Comparison of ENCODE assay signal across 8 mouse cellular contexts in the genomic region with DNA sequence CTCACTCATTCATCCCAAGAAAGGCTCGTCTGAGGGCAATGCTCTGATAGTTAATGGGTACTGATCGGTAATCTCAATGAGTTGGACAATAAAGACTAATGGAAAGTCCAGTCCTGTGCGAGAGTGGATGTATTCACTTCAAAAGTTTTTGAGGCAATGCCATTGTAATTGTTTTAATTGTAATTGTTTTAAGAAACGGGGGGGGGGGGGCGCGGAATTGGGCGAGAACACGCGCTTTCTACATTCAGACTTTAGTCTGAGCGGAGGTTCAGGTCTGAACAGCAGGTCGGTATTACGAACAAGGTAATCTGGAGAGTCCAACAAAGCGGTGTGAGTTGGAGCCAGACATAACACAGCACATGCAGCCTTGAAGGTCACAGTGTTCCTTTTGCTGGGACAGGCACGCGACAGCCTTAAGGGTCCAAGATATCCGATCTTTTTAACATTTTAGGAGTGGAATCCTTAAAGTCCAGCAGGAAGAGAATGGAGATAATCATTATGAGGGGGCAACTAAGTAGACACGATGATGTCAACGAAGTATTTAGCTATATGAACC. TPM values are rescaled to one million over a fixed set of nuclear protein-coding genes. Genes with fewer than 3 reads are reported as not detected.
A peak's percentile ranks its signal among the peaks of the same experiment; 100 is the strongest.
DNase-seq lines count a peak whose midpoint lies in the region; ATAC-seq lines count a peak whose summit lies in the region.

No protein-coding gene starts in this region.

- no peaks in the 10 kb centered on the region for H3K27me3 ChIP-seq in hindbrain, embryonic 13.5 days
- H3K27me3 ChIP-seq in liver, embryonic 11.5 days (replicated peaks; ENCODE audit: control insufficient read depth, insufficient read depth, low read length) = no peaks in the 10 kb centered on the region
- no peaks in the 10 kb centered on the region for H3K27me3 ChIP-seq in stomach, embryonic 16.5 days (ENCODE audit: control insufficient read depth, insufficient read depth, low read length)

- H3K9ac ChIP-seq in hindbrain, embryonic 13.5 days = peak overlapping the region; percentile 97
- H3K9ac ChIP-seq in liver, embryonic 11.5 days (ENCODE audit: low read depth, low read length) = peak overlapping the region; percentile 94
- H3K9ac ChIP-seq in stomach, embryonic 16.5 days (ENCODE audit: low read length) = peak overlapping the region; percentile 97

- WGBS in hindbrain, embryonic 13.5 days = 3% methylated on average over 18 of the region's 18 CpGs
- WGBS in liver, embryonic 11.5 days = 2% methylated on average over 18 of the region's 18 CpGs
- 4% methylated on average over 18 of the region's 18 CpGs for WGBS in stomach, embryonic 16.5 days

- peaks cover 11% of the 10 kb centered on the region for H3K36me3 ChIP-seq in hindbrain, embryonic 13.5 days
- peaks cover 10% of the 10 kb centered on the region for H3K36me3 ChIP-seq in liver, embryonic 11.5 days (ENCODE audit: control insufficient read depth, insufficient read depth, low read length)
- H3K36me3 ChIP-seq in stomach, embryonic 16.5 days (ENCODE audit: control insufficient read depth, insufficient read depth, low read length) = peaks cover 7% of the 10 kb centered on the region

- DNase-seq in heart, adult 8-10 months (ENCODE audit: low spot score) = peak; percentile 5
- DNase-seq in heart, postnatal 14 days = no peak
- peak; percentile 42 for DNase-seq in embryo, embryonic 11 days
- no peak for DNase-seq in liver, embryonic 11.5 days (ENCODE audit: low spot score)
- DNase-seq in frontal cortex, postnatal 36 days (ENCODE audit: low spot score in 2 of 2) = no peak
- no peak for DNase-seq in left cerebral cortex, postnatal 4 days

- H3K4me2 ChIP-seq in hindbrain, embryonic 13.5 days = peak overlapping the region; percentile 70
- peak overlapping the region; percentile 94 for H3K4me2 ChIP-seq in liver, embryonic 11.5 days
- H3K4me2 ChIP-seq in stomach, embryonic 16.5 days (ENCODE audit: low read depth, low read length) = peak overlapping the region; percentile 92

- intact Hi-C loops in heart, postnatal 14 days (cut with DNase I) = loop anchor here (5.0 kb wide), 2 partner anchors 34 to 149 kb away; a partner anchor contains a TSS
- intact Hi-C loops in left cerebral cortex, postnatal 4 days (cut with DNase I) = no loop called here

- peak overlapping the region; percentile 98 for H3K27ac ChIP-seq in hindbrain, embryonic 13.5 days
- H3K27ac ChIP-seq in liver, embryonic 11.5 days (ENCODE audit: low read depth, low read length) = peak overlapping the region; percentile 90
- H3K27ac ChIP-seq in stomach, embryonic 16.5 days (ENCODE audit: low read length) = peak overlapping the region; percentile 96

- no peaks in the 10 kb centered on the region for H3K9me3 ChIP-seq in hindbrain, embryonic 13.5 days
- H3K9me3 ChIP-seq in liver, embryonic 11.5 days (ENCODE audit: control insufficient read depth, low read length) = no peaks in the 10 kb centered on the region
- no peaks in the 10 kb centered on the region for H3K9me3 ChIP-seq in stomach, embryonic 16.5 days (replicated peaks; ENCODE audit: control insufficient read depth, low read length)

- no peak for ATAC-seq in hindbrain, embryonic 13.5 days (ENCODE audit: low FRiP score)
- no peak for ATAC-seq in liver, embryonic 11.5 days (replicated peaks; ENCODE audit: low FRiP score)
- ATAC-seq in stomach, embryonic 16.5 days (ENCODE audit: insufficient read depth, low FRiP score) = no peak

- H3K4me1 ChIP-seq in hindbrain, embryonic 13.5 days (replicated peaks) = peaks cover 22% of the 10 kb centered on the region
- H3K4me1 ChIP-seq in liver, embryonic 11.5 days (replicated peaks; ENCODE audit: control insufficient read depth, insufficient read depth, low read length) = peaks cover 12% of the 10 kb centered on the region
- H3K4me1 ChIP-seq in stomach, embryonic 16.5 days (ENCODE audit: control insufficient read depth, insufficient read depth, low read length) = peaks cover 13% of the 10 kb centered on the region

- peak overlapping the region; percentile 82 for H3K4me3 ChIP-seq in hindbrain, embryonic 13.5 days
- H3K4me3 ChIP-seq in liver, embryonic 11.5 days (ENCODE audit: low read depth, low read length) = peak overlapping the region; percentile 92
- peak overlapping the region; percentile 84 for H3K4me3 ChIP-seq in stomach, embryonic 16.5 days (replicated peaks; ENCODE audit: low read length)

RNA-seq across cellular contexts. Expression of a gene that starts 1.0 kb away (rescaled TPM):
- 10 to 100 TPM; 18.1 to 21.7 (median 19.3) TPM for total RNA-seq in heart, adult 8-10 months (2022)
- 10 to 100 TPM; 22.9 TPM for total RNA-seq in heart, postnatal 14 days (2021)
- polyA plus RNA-seq in hindbrain, embryonic 13.5 days (2015; fragmentation: Nextera tagmentation; extraction: Ambion mirVana) = 38.2 and 39.9 TPM in 2 replicates
- 40.0 and 45.1 TPM in 2 replicates for polyA plus RNA-seq in liver, embryonic 11.5 days (2014; fragmentation: Nextera tagmentation; extraction: Ambion mirVana)
- polyA plus RNA-seq in stomach, embryonic 16.5 days (2015; fragmentation: Nextera tagmentation; extraction: Ambion mirVana) = 22.9 and 30.2 TPM in 2 replicates
- total RNA-seq in left cerebral cortex, postnatal 4 days (2021) = 10 to 100 TPM; 41.1 to 41.8 TPM

RNA-seq across cellular contexts. Expression of a gene that starts 36.0 kb away (rescaled TPM):
- total RNA-seq in heart, adult 8-10 months (2022) = 1 to 10 TPM; 1.4 to 2.0 (median 1.8) TPM
- under 1 TPM; 0.88 to 0.93 TPM for total RNA-seq in heart, postnatal 14 days (2021)
- 3.0 and 3.7 TPM in 2 replicates for polyA plus RNA-seq in hindbrain, embryonic 13.5 days (2015; fragmentation: Nextera tagmentation; extraction: Ambion mirVana)
- 0.19 and 0.36 TPM in 2 replicates for polyA plus RNA-seq in liver, embryonic 11.5 days (2014; fragmentation: Nextera tagmentation; extraction: Ambion mirVana)
- polyA plus RNA-seq in stomach, embryonic 16.5 days (2015; fragmentation: Nextera tagmentation; extraction: Ambion mirVana) = 0.75 and 0.77 TPM in 2 replicates
- 10 to 100 TPM; 11.6 to 12.3 TPM for total RNA-seq in left cerebral cortex, postnatal 4 days (2021)

RNA-seq across cellular contexts. Expression of a gene that starts 38.4 kb away (rescaled TPM):
- not detected for total RNA-seq in heart, adult 8-10 months (2022)
- not detected for total RNA-seq in heart, postnatal 14 days (2021)
- polyA plus RNA-seq in hindbrain, embryonic 13.5 days (2015; fragmentation: Nextera tagmentation; extraction: Ambion mirVana) = not detected in 2 replicates
- polyA plus RNA-seq in liver, embryonic 11.5 days (2014; fragmentation: Nextera tagmentation; extraction: Ambion mirVana) = not detected in 2 replicates
- polyA plus RNA-seq in stomach, embryonic 16.5 days (2015; fragmentation: Nextera tagmentation; extraction: Ambion mirVana) = not detected in 2 replicates
- not detected for total RNA-seq in left cerebral cortex, postnatal 4 days (2021)

RNA-seq across cellular contexts. Expression of a gene that starts 44.1 kb away (rescaled TPM):
- total RNA-seq in heart, adult 8-10 months (2022) = not detected
- total RNA-seq in heart, postnatal 14 days (2021) = not detected
- not detected in 2 replicates for polyA plus RNA-seq in hindbrain, embryonic 13.5 days (2015; fragmentation: Nextera tagmentation; extraction: Ambion mirVana)
- not detected in 2 replicates for polyA plus RNA-seq in liver, embryonic 11.5 days (2014; fragmentation: Nextera tagmentation; extraction: Ambion mirVana)
- not detected in 2 replicates for polyA plus RNA-seq in stomach, embryonic 16.5 days (2015; fragmentation: Nextera tagmentation; extraction: Ambion mirVana)
- not detected for total RNA-seq in left cerebral cortex, postnatal 4 days (2021)

Comparison
In these comparisons a context has a peak if more than half of its experiments do, and no peak if none do; other contexts are left out.
1. DNase-seq: peak in heart, adult 8-10 months (single experiment) and embryo, embryonic 11 days (single experiment); none in heart, postnatal 14 days (0 of 2), liver, embryonic 11.5 days (single experiment), frontal cortex, postnatal 36 days (0 of 2) and left cerebral cortex, postnatal 4 days (single experiment).
2. RNA of a gene that starts 36.0 kb away (total RNA-seq): 11.6 to 12.3 TPM in left cerebral cortex, postnatal 4 days; 1.4 to 2.0 TPM in heart, adult 8-10 months and 0.88 to 0.93 TPM in heart, postnatal 14 days; every median in the first group is over 4 times any median in the second.
3. Peak in every context shown above with its lines, with median percentiles within 50 percentile points of each other: H3K27ac ChIP-seq, H3K4me2 ChIP-seq, H3K4me3 ChIP-seq and H3K9ac ChIP-seq.